Mouse (Mus musculus) 3T3-L1 (cell line): ENCODE data around the gene Kazn.

Source experiments
- DNase-seq: peaks from one replicate; pipeline ENCODE4 v3.0.0-alpha.2; 2015; ENCODE audit warnings: low read depth, low spot score

The Kazn gene

DNA sequence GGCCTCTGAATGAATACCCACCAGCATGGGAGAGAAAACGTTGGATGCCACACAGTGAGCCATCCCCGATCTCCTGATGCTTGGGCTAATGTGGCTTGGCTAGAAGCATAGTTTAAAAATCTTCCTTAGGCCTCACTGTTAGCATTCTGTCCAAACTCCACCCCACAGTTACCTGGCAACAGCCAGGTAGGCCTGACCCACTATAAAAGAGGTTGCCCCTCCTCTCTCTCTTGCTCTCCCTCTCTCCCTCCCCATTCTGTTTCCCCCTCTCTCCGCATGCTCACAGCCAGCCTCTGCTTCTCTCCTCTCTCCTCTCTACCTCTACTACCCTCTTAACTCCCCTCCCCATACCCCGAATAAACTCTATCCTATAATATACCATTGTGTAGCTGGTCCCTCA, 74.8 kb downstream of the Kazn start:
- no peak for DNase-seq

DNA sequence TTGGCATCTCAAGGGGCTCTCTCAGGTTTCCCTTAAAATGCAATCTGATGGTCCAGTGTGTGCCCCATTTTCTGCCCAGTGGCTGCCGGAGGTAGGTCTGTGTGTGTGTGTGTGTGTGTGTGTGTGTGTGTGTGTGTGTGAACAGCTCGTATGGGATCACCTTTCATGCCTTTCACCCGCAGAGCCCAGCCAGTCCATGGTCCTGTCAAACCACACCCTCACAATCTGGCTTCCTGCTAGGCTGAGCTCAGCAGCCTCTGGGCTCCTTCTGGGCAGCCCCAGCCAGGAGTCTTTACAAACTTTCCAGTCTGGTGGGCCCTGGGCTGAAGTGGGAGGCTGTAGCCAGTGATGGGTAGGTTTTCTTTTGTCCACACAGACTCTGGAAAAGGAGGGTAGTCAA, 75.3 kb downstream of the Kazn start:
- DNase-seq: no peak

GRCm38 (mm10) chr4:142162729-142163128, 76.5 kb downstream of the Kazn start:
- no peak for DNase-seq

GRCm38 (mm10) chr4:142162102-142162501, 77.1 kb downstream of the Kazn start:
- DNase-seq: no peak

GRCm38 (mm10) chr4:142160041-142160440, 79.2 kb downstream of the Kazn start:
- no peak for DNase-seq

GRCm38 (mm10) chr4:142156506-142156905, 82.7 kb downstream of the Kazn start:
- DNase-seq: no peak

DNA sequence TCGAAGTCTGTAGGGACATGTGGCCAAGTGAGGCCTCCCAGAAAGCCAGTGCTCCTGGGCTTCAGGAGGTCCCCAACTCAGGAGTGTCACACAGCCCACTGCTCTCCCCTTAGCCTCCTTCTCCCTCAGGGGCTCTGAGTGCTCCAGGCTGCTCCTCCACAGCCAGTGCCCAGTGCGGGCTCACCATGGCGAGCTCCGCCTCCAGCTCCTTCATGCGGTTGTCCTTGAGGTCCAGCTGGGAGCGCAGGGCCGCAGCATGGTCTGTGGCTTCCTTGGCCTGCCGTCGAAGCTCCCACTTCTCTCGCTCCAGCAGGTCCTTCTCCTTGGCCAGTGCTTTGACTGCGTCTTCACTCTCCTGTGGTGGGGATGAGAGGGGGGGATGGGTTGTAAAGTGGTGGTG, 85.0 kb downstream of the Kazn start:
- DNase-seq: no peak

GRCm38 (mm10) chr4:142153526-142153925, 85.7 kb downstream of the Kazn start:
- peak; percentile 73 for DNase-seq

GRCm38 (mm10) chr4:142152733-142153422, 86.3 kb downstream of the Kazn start:
- no peak for DNase-seq

DNA sequence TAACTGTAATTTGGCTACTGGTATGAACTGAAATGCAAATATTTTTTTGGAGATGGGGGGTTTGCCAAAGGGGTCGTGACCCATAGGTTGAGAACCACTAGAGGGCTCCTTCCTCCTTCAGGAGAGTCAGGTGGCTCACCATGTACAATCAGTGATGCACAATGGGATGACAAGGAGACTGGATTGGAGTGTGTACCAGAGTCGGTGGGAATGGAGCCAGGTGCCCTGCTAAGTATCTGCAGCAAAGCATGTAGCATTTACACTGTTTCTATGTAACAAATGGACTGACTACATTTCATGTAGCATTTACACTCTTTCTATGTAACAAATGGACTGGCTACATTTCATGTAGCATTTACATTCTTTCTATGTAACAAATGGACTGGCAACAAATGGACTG, 89.1 kb downstream of the Kazn start:
- no peak for DNase-seq

DNA sequence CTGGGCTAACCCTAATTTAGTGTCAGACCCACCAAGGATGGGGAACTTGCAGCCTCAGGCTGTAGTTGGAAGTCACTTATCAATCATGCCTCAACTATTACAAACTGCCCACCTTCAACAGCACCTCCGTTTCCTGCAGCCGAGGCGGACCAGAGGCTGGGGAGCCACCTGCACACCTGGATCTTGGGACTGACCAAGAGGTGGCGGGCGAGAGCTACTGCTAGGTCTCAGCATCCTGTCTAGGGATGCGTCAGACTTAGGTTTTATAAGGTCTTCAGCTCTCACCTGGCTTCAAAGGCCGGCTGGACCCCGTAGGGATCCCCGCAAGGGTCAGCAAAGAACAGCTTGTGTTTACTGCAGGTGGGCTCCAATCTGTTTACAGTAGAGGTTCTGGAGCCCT, 90.0 kb downstream of the Kazn start:
- no peak for DNase-seq

DNA sequence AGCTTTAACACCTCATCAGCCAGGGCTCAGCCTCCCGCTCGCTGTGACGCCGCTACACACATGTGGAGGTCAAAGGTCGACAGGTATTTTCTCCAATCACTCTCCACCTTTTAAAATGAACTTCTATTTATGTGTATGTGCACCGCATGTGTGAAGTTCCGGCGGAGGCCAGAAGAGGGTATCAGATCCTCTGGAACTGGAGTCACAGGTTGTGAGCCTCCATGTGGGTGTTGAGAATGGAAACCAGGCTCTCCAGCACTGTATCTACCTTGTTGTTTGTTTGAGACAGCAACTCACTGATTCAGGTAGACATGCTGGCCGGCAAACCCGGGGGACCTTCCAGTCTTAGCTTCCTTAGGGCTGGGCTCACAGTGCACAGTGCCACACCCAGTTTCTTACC, 91.5 kb downstream of the Kazn start:
- DNase-seq: no peak

DNA sequence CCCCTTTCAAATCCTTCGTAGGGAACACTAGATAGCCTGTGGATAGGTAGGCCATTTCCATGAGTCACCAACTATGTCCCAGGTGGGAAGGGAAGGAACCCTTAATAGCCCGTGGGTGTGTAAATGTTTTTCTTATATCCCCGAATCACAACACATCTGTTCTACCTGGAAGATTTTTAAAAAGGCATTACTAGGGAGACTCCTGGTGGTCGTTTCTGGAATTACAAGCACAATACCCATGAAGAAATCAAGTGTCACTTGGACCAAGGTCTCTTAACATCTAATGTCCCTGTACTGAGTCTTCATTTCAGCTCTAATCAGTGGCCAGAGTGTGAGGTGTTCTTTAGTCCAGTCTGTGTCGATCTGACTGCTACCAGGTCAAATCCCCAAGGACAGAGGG, 95.1 kb downstream of the Kazn start:
- peak; percentile 66 for DNase-seq

- DNase-seq: no peak
Measured at GRCm38 (mm10) chr4:142143290-142143689, 95.9 kb downstream of the Kazn start.

- no peak for DNase-seq
Measured at GRCm38 (mm10) chr4:142139729-142140128, 99.5 kb downstream of the Kazn start.

DNA sequence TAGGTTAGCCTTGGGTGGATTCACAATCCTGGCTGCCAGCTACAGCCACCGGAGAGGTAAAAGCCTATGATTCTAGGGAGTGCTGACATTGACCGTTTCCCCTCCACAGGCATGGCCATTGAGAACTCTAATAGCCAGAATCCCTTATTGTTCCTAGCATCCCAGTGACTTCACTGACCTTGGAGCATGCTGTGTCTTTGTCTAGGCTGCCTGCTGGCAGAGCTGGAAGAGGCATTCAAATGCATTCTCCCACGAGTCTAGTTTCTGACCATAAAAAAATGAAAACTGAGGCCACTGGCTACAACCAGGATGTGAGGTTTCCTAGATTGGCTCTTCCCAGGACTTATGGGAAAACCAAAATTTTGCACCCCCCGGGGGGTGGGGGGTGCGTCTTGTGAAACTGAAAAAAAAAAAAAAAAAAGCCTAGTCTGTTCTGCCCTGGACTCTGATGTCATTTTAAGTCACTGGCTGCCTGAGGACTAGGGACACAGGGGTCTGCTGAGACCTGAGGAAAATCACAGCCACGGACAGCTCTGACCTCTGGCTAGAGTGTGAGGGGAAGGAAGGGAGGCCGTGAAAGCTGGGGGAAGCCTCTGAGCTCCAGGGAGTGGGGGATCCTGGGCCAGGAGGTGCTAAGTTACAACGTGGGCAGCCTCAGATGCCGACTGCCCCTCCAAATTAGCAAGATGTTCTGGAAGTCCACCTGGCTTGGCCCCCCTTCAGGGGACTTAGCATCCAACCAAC, 100.7 kb downstream of the Kazn start:
- DNase-seq: no peak

- no peak for DNase-seq
Measured at GRCm38 (mm10) chr4:142136766-142137503, 102.3 kb downstream of the Kazn start.

DNA sequence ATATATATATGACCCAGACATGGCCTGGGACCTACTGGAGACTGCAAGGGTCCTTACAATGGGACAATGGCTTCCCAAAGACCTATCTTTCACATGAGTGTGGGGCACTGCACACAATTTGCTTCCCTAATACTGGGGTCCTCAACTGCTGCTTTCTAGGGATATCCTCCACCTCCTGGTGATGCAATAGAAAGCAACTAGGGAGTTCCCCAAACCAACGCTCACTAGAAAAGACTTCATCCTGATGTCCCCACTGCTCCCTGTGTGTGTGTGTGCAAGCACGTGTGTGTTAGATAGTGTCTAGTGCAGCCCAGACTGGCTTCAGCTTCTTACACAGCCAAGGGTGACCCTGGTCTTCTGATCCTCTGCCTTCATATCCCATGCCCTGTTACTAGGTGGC, 103.7 kb downstream of the Kazn start:
- no peak for DNase-seq

DNA sequence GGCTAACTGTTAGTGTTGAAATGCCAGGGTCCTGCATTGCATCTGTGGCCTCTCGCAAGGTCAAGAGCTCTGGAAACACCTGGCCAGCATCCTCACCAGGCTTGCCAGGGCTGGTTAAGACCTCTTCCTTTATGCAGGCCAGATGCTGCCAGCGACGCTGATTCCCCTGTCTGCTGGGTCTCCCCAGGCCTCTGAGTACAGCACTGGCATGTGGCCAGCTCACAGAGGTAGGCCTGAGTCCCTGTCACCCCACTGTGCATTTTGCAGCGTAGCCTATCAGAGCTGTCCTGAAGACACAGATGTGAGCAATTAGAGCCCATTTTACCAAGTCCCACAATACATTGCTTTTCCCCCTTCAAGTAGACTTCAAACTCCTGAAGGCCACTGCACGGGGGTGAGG, 109.0 kb downstream of the Kazn start:
- DNase-seq: no peak

DNA sequence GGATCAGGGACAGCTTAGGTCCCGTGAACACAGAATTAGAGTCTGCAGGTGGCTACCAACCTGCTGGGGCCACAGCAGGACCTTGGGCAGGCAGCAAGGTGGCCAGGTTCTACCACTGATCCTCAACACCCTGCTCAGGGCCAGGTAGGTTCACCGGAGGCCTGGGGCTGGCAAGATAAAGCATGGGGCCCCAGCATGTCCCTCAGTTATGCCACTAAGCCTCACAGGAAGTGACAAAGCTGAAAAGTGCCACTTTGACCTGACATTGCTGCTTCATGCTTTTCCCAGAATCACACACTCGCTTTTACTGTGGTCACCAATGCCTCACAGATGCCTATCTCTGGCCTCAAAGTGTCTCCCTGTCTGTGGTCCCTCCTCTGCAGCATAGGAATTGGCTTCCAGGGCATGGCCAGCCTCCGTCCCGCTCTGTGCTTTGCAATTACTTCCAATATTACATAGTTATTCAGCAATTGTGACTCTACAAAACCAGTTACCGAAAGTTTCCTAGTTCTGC, 111.9 kb downstream of the Kazn start:
- DNase-seq: no peak

DNA sequence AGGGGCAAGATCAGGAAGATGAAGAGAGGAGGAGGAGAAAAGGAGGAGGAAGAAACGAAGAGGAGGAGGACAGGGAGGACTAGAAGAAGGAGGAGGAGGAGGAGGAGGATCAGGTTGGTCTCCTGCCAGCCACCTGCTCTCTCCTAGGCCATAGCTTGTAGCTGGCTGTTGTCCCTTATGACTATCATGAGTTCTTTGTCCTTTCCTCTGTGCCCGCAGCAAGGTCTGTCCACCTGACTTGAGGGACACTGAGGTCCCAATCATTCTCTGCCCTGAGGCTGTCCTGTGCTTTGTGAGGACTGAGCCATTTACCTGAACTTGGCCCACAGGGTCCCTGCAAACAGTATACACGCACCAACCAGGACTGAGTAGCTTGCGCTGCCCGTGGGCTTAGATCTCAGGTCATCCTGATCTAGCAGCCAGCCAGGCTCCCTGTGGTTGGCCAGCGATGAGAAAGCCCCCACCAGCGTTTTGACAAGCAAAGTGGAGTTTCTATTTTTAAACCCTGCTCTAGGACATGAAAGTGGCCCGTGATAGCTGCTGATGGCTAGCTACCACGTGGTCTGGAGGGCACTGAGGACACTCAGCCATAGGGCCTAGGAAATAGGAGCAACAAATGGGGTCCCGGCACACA, 112.4 kb downstream of the Kazn start:
- DNase-seq: no peak

GRCm38 (mm10) chr4:142121164-142121563, 118.0 kb downstream of the Kazn start:
- no peak for DNase-seq
